Mouse (Mus musculus) heart, embryonic 11.5 days (tissue): ENCODE results near the gene Rpl39l. TPM values are rescaled to one million over a fixed set of nuclear protein-coding genes. Genes with fewer than 3 reads are reported as not detected.

Experiments used
- ATAC-seq: fragments of 200-750 bp; cut with Nextera tagmentation; replicated peaks from 2 replicates; pipeline ENCODE4 v1.8.0; 2017; ENCODE audit warnings: moderate library complexity; ENCODE audit not compliant: insufficient number of reproducible peaks, low FRiP score, low TSS enrichment
- H3K27ac ChIP-seq: fragments of 300-500 bp; sonication (generic); 2 replicates; pipeline ENCODE4 v1.5.1; 2014; ENCODE audit warnings: mild to moderate bottlenecking, low read depth, low read length
- H3K27me3 ChIP-seq: fragments of 300-500 bp; sonication (generic); 2 replicates; pipeline ENCODE4 v1.6.1; 2014; ENCODE audit warnings: mild to moderate bottlenecking, low read length, mixed read lengths; ENCODE audit not compliant: control insufficient read depth, insufficient read depth
- H3K36me3 ChIP-seq: fragments of 300-500 bp; sonication (generic); 2 replicates; pipeline ENCODE4 v1.6.1; 2014; ENCODE audit warnings: mild to moderate bottlenecking, low read length, moderate library complexity, mixed read lengths; ENCODE audit not compliant: control insufficient read depth, insufficient read depth
- H3K4me1 ChIP-seq: fragments of 300-500 bp; sonication (generic); 2 replicates; pipeline ENCODE4 v1.6.1; 2014; ENCODE audit warnings: low read length; ENCODE audit not compliant: control insufficient read depth, insufficient read depth
- H3K4me2 ChIP-seq: fragments of 300-500 bp; sonication (generic); 2 replicates; pipeline ENCODE4 v1.6.1; 2014; ENCODE audit warnings: mild to moderate bottlenecking, moderate library complexity
- H3K4me3 ChIP-seq: fragments of 300-500 bp; sonication (generic); 2 replicates; pipeline ENCODE4 v1.5.1; 2014; ENCODE audit warnings: low read depth, low read length
- H3K9ac ChIP-seq: fragments of 300-500 bp; sonication (generic); 2 replicates; pipeline ENCODE4 v1.6.1; 2014; ENCODE audit warnings: mild to moderate bottlenecking, low read depth, low read length, moderate library complexity
- H3K9me3 ChIP-seq: fragments of 300-500 bp; sonication (generic); replicated peaks from 2 replicates; pipeline ENCODE4 v1.6.1; 2016; ENCODE audit warnings: low read length; ENCODE audit not compliant: control insufficient read depth
- WGBS: fragments of 180-500 bp; shearing (Covaris S2); extraction: QIAGEN DNeasy Blood & Tissue Kit; methylation state at CpG from one replicate; pipeline ENCODE4 v1.1.7; 2014; ENCODE audit not compliant: insufficient replicate concordance; 5-methylcytosine and 5-hydroxymethylcytosine counted together
- polyA plus RNA-seq: library from polyadenylated mRNA; unstranded; fragments of >200 nt; fragmentation: Nextera tagmentation; extraction: Ambion mirVana; gene quantifications from 2 replicates; pipeline ENCODE4 v1.2.1, GENCODE M21; 2014

Gene Rpl39l
- 0.27 and 0.45 TPM in 2 replicates for polyA plus RNA-seq

DNA sequence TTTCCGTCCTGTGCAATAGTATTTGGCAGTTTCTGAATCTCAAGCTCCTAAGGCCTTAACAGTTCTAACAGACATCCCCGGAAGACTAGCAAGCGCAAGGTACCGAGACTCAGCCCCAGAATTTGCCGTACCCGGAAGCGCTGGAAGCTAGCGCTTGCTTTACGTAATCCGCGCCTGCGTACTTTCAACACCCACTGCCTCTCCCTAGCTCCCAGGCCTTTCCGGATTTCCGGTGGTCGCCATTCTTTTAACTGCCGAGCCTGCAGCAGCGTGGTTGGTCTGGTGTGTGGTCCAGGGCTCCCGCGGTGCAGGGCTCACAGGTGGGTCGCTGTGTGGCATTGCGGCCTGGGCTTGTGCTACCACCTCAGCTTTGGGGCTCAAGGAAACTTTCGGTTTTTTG lies at the start of gene Rpl39l:
Gene Rpl39l, plus strand, starts transcription at position 222 of the 400 bp plus-strand sequence.
- Histone ChIP-seq H3K4me2 (no peak within 1 kb of the TSS), H3K4me1 (no peaks in the 10 kb centered on the region), H3K9ac (no peak within 1 kb of the TSS), H3K4me3 (no peak within 1 kb of the TSS), H3K27me3 (no peaks in the 10 kb centered on the region), H3K36me3 (no peaks in the 10 kb centered on the region), H3K9me3 (no peaks in the 10 kb centered on the region), H3K27ac (no peak within 1 kb of the TSS)
- ATAC-seq: no peak
- WGBS: 78% methylated on average over 22 of the region's 22 CpGs

DNA sequence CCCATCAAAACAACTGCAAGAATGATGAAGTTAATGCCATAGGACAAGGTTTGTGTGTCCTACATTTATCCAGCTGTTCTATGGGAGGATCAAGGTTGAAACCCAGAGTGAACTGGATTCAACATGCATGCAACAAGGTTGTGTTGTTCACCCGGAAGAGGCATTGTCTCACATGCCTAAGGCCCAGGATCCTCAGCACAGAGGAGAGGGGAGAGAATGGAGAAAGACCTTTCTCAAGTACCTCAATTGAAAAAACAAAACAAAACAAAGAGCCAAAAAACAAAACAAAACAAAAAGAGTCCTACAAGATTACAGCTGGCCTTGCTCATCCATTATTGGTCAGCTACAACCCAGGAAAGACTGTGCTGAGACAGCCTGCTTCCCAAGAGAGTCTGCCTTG lies 42.4 kb upstream of the Rpl39l start:
- Histone ChIP-seq H3K4me2 (no peak overlapping the region), H3K4me3 (no peak overlapping the region), H3K9me3 (peaks cover 5% of the 10 kb centered on the region), H3K4me1 (no peaks in the 10 kb centered on the region), H3K36me3 (no peaks in the 10 kb centered on the region), H3K27ac (no peak overlapping the region), H3K9ac (no peak overlapping the region), H3K27me3 (no peaks in the 10 kb centered on the region)
- no peak for ATAC-seq
- WGBS: 91% methylated on average over 1 of the region's 1 CpGs

DNA sequence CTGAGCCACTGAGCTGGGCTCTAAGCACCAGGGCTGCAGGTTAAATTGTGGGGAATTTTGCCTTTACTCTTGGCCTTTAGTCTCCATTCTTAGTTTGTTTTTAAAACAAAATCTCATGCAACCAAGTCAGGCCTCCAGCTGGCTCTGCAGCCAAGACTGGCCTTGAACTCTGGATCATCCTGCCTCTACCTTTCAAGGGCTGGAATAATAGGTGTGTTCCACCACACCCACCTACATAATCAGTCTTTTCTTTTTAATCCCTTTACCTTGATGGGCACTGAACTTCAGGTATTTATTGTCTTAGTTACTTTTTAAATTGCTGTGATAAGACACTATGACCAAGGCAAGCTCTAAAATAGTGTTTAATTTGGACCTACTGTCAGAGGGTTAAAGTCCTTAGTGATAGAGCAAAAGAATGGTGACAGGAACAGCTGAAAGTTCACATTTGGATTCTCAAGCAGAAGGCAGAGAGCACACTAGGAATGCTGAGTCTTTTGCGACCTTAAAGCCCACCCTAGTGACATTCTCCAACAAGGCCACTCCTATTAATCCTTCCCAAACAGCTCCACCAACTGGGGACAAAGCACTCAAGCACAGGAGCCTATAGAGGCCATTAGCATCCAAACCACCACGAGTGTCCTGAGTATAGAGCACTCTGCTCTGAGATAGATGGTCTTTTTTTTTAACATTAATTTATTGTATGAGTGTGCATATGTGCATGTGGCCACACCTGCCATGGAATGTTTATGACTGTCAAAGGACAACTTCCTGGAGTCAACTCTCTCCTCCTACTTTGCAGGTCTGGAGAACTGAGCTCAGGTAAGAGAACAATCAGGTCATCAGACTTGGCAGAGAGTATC lies 40.7 kb upstream of the Rpl39l start:
- Histone ChIP-seq H3K9ac (no peak overlapping the region), H3K4me1 (no peaks in the 10 kb centered on the region), H3K36me3 (no peaks in the 10 kb centered on the region), H3K4me2 (no peak overlapping the region), H3K27ac (no peak overlapping the region), H3K4me3 (no peak overlapping the region), H3K27me3 (no peaks in the 10 kb centered on the region), H3K9me3 (peaks cover 5% of the 10 kb centered on the region)
- WGBS: 63% methylated on average over 2 of the region's 2 CpGs
- no peak for ATAC-seq

DNA sequence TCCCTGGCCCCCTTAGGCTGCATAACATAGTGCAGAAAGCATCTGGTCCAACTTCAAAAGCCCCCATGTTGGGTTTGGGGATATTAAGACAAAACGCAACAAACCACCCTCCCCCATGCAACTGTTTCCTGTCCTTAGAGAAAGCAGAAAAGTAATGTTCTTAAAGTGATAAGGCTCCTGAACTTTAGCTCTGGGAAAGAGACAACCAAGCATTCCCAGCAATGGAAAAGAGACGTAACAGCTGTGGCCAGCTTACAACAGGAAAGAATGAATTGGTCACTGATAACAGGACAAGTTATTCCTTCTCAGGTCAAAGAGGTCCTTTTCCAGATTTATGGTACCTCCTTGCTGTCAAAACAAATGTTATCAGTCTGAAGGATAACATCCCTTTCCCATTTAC lies 26.9 kb upstream of the Rpl39l start:
- Histone ChIP-seq H3K4me3 (no peak overlapping the region), H3K4me1 (no peaks in the 10 kb centered on the region), H3K4me2 (no peak overlapping the region), H3K9ac (no peak overlapping the region), H3K27me3 (no peaks in the 10 kb centered on the region), H3K9me3 (no peaks in the 10 kb centered on the region), H3K27ac (no peak overlapping the region), H3K36me3 (no peaks in the 10 kb centered on the region)
- no peak for ATAC-seq
- WGBS: 36% methylated on average over 2 of the region's 2 CpGs

DNA sequence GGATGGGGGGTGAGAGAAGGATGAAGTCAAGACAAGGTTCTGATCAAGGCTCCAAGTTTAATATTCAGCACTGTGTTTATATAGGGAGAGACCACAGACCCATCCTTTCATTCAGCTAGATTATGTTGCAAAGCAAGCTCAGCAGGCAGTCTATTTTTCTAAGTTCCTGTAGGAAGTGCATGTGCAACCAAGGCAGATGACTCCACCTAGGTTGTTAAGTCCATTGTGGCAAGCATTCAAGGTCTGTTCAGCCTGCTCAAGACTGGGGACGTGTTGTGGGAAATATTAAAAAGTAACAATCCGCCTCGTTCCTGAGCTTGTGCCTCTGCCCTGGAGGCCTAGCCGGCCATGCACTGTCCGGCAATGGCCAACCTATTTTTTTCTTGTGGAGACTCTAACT lies 22.6 kb upstream of the Rpl39l start:
- Histone ChIP-seq H3K36me3 (no peaks in the 10 kb centered on the region), H3K4me3 (no peak overlapping the region), H3K4me2 (no peak overlapping the region), H3K27ac (no peak overlapping the region), H3K9me3 (no peaks in the 10 kb centered on the region), H3K4me1 (no peaks in the 10 kb centered on the region), H3K27me3 (no peaks in the 10 kb centered on the region), H3K9ac (no peak overlapping the region)
- no peak for ATAC-seq
- WGBS: 88% methylated on average over 5 of the region's 5 CpGs

DNA sequence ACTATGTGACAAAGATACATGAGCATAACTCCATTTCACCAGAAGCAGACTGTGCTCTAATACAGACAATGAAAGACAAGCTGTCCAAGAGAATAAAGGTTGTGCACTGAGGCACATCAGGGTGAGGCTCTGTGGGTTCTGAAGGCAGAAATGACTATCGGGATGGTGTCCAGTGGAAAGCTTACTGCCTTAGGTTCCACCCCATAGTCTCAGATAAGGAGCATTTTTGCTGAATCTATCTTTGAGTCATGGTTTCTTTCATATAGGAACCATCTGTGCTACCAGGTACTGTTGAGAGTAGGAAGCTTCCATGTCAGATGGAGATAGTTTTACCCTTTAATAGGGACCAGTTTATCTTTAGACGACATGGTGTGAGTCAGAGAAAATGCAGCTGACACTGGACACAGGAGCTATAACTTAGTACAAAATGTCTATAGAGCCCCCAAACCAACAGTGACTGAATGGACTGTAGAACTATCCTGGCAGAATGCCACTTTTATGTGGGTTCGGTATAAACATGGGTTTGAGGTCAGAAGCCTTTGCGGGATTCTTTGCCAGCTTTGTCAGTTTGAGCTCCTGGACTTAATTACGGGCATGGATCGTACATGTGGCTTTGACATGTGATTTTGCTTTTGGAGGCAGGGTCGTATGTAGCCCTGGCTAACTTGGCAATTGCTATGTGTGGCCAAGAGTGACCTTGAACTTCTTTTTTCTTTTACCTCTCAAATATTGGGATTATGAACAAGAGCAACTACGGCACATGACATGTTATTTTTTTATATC lies 712 bp upstream of the Rpl39l start:
- no peak overlapping the region for H3K4me3 ChIP-seq
- no peaks in the 10 kb centered on the region for H3K9me3 ChIP-seq
- no peak overlapping the region for H3K27ac ChIP-seq
- no peak for ATAC-seq
- no peaks in the 10 kb centered on the region for H3K27me3 ChIP-seq
- WGBS: 78% methylated on average over 8 of the region's 8 CpGs
- H3K4me1 ChIP-seq: no peaks in the 10 kb centered on the region
- H3K36me3 ChIP-seq: no peaks in the 10 kb centered on the region
- no peak overlapping the region for H3K4me2 ChIP-seq
- no peak overlapping the region for H3K9ac ChIP-seq

DNA sequence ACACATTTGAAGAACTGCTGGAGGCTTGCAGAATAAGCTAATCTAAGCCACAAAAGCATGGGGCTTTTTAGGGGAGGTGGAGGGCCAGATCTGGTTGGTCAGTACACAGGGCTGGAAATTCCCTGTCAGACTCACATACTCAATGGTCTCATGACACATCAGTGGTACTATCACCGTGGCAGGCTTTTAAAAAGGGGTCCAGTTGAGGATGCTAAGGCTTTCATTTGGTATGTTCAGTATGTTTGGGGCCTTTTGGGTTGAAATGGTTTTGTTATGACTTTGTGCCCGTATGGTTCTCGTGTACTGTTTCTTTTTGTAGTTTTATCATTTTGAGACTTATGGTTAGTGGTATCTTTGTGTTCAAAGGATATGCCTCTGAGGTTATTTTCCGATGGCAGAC lies 1.2 kb downstream of the Rpl39l start:
- WGBS: 84% methylated on average over 4 of the region's 4 CpGs
- Histone ChIP-seq H3K27me3 (no peaks in the 10 kb centered on the region), H3K27ac (no peak overlapping the region), H3K4me1 (no peaks in the 10 kb centered on the region), H3K9me3 (0 out of 2 replicates have a peak, but pooled peaks cover 2% of the 10 kb centered on the region), H3K4me2 (no peak overlapping the region), H3K4me3 (no peak overlapping the region), H3K9ac (no peak overlapping the region), H3K36me3 (no peaks in the 10 kb centered on the region)
- no peak for ATAC-seq

DNA sequence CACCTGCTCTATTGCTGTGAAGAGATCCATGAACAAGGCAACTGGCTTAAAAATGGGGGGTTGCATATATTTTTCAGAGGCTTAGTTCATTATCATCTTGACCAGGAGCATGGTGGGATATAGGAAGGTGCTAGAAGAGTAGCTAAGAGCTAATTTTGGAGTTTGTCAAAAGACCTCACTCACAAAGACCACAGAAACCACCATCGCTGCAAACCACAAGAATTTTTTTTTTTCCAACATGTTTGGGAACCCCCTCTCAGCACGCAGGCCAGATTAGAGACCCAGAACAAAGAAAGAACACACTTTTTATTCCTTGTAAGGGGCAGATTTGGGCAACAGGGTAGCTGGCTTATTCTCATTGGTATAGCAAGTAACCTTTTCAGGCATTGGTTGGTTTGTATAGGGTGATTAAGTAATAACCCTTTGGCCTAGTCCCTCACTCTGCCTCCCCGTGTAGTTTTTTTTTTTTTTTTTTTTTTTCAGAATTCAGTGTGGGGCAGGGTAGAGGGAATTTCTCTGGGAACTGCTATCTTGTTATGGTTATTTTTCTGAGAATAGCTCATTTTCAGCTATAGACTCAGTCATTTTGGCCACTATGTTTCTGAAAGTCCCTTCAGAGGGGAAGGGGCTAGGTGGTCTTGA lies 2.3 kb downstream of the Rpl39l start:
- no peak overlapping the region for H3K9ac ChIP-seq
- no peak for ATAC-seq
- H3K4me2 ChIP-seq: no peak overlapping the region
- no peaks in the 10 kb centered on the region for H3K36me3 ChIP-seq
- H3K4me3 ChIP-seq: no peak overlapping the region
- no peaks in the 10 kb centered on the region for H3K27me3 ChIP-seq
- H3K9me3 ChIP-seq: peaks cover 2% of the 10 kb centered on the region; the same call in 1 of the 2 replicates
- 80% methylated on average over 3 of the region's 3 CpGs for WGBS
- H3K27ac ChIP-seq: no peak overlapping the region
- no peaks in the 10 kb centered on the region for H3K4me1 ChIP-seq
